Mouse (Mus musculus) duodenum, adult 2 months (tissue): Measurements from ENCODE around the gene Iqsec3. TPM values are rescaled to one million over a fixed set of nuclear protein-coding genes. Genes with fewer than 3 reads are reported as not detected.

Experiments used
- polyA plus RNA-seq: library from polyadenylated mRNA; depleted of rRNA; stranded (reverse); fragments of >200 nt; gene quantifications from 2 replicates; pipeline ENCODE4 v1.2.3, GENCODE M21; 2012; ENCODE audit warnings: low replicate concordance; rRNA removed

The Iqsec3 gene
- 0.20 and 0.40 TPM in 2 replicates for polyA plus RNA-seq

GRCm38 (mm10) chr6:121473093-121473821 lies at the start of gene Iqsec3:
Gene Iqsec3, minus strand, starts transcription at chr6:121473678.

GRCm38 (mm10) chr6:121343026-121343770 lies 130.3 kb downstream of the Iqsec3 start, which contains the start of gene Slc6a12:
Gene Slc6a12, plus strand, starts transcription at chr6:121343076.

Other genes starting within 250 kb of the Iqsec3 start
- gene Usp18, start 227.8 kb downstream of the Iqsec3 start, polyA plus RNA-seq: 2.2 and 10.1 TPM in 2 replicates
- gene Slc6a13, start 173.5 kb downstream of the Iqsec3 start, polyA plus RNA-seq: 0.39 and 0.83 TPM in 2 replicates
- gene Slc6a12, start 130.6 kb downstream of the Iqsec3 start, polyA plus RNA-seq: 0.08 and 1.1 TPM in 2 replicates
- gene A2m, start 161.7 kb upstream of the Iqsec3 start, polyA plus RNA-seq: 0.06 TPM in 1 of 2 replicates, not detected in the other